Mouse (Mus musculus) myocyte (in vitro differentiated cells): ENCODE results near the gene Cdh11. TPM values are rescaled to one million over a fixed set of nuclear protein-coding genes. Genes with fewer than 3 reads are reported as not detected.
"Not testable (repeated sequence)": the region's sequence is repeated elsewhere in the genome, so short reads cannot be mapped to it uniquely, and the experiment has no call there.

ENCODE experiments used
- H3K27me3 ChIP-seq: one replicate; pipeline ENCODE4 v1.6.1; 2011; ENCODE audit not compliant: control insufficient read depth, insufficient read depth, insufficient read length
- H3K36me3 ChIP-seq: one replicate; pipeline ENCODE4 v1.6.1; 2011; ENCODE audit not compliant: control insufficient read depth, insufficient read depth
- H3K4me2 ChIP-seq: one replicate; pipeline ENCODE4 v1.6.1; 2011; ENCODE audit warnings: low read depth, control low read depth
- H3K4me3 ChIP-seq: one replicate; pipeline ENCODE4 v1.5.1; 2011; ENCODE audit warnings: mild to moderate bottlenecking, control low read depth, moderate library complexity
- H3K79me2 ChIP-seq: one replicate; pipeline ENCODE4 v1.6.1; 2011; ENCODE audit not compliant: control insufficient read depth, insufficient read depth
- H3ac ChIP-seq: one replicate; pipeline ENCODE4 v1.6.1; 2011; ENCODE audit not compliant: control insufficient read depth, insufficient read length
- CEBPB ChIP-seq: IDR thresholded peaks from 2 replicates; pipeline ENCODE4 v1.6.1; 2011; ENCODE audit warnings: mild to moderate bottlenecking, moderate library complexity; ENCODE audit not compliant: poor library complexity, insufficient read depth, severe bottlenecking
- E2F4 ChIP-seq: IDR thresholded peaks from one replicate; pipeline ENCODE4 v1.6.1; 2011; ENCODE audit warnings: mild to moderate bottlenecking, control low read depth, moderate library complexity; ENCODE audit not compliant: insufficient read depth
- MAX ChIP-seq: IDR thresholded peaks from one replicate; pipeline ENCODE4 v1.6.1; 2011; ENCODE audit warnings: low read depth, mild to moderate bottlenecking, control low read depth
- MYOD1 ChIP-seq, 3 experiments: IDR thresholded peaks; one replicate each; pipeline ENCODE4 v1.6.1; 2011; ENCODE audit warnings: control low read depth in 2 of 3, low read depth in 2 of 3, mild to moderate bottlenecking in 2 of 3, moderate library complexity in 1 of 3; ENCODE audit not compliant: insufficient read length in 2 of 3, control insufficient read depth in 1 of 3
- MYOG ChIP-seq, 3 experiments: IDR thresholded peaks; one replicate each; pipeline ENCODE4 v1.6.1; 2011; ENCODE audit warnings: control low read depth in 2 of 3, low read depth in 2 of 3, mild to moderate bottlenecking in 2 of 3; ENCODE audit not compliant: insufficient read length in 2 of 3, control insufficient read depth in 1 of 3, insufficient read depth in 1 of 3
- POLR2A ChIP-seq: IDR thresholded peaks from one replicate; pipeline ENCODE4 v1.6.1; 2011; ENCODE audit warnings: low read depth, mild to moderate bottlenecking, control low read depth, moderate library complexity; ENCODE audit not compliant: insufficient read length
- POLR2AphosphoS2 ChIP-seq: IDR thresholded peaks from one replicate; pipeline ENCODE4 v1.6.1; 2011; ENCODE audit warnings: low read depth, control low read depth; ENCODE audit not compliant: insufficient read length
- REST ChIP-seq: IDR thresholded peaks from one replicate; pipeline ENCODE4 v1.6.1; 2011; ENCODE audit warnings: mild to moderate bottlenecking, control low read depth, moderate library complexity; ENCODE audit not compliant: insufficient read depth, insufficient read length
- SRF ChIP-seq: IDR thresholded peaks from one replicate; pipeline ENCODE4 v1.6.1; 2011; ENCODE audit warnings: low read depth; ENCODE audit not compliant: control insufficient read depth, insufficient read length
- TCF12 ChIP-seq: IDR thresholded peaks from one replicate; pipeline ENCODE4 v1.6.1; 2011; ENCODE audit warnings: mild to moderate bottlenecking, control low read depth; ENCODE audit not compliant: poor library complexity, insufficient read depth, severe bottlenecking
- TCF3 ChIP-seq: IDR thresholded peaks from one replicate; pipeline ENCODE4 v1.6.1; 2011; ENCODE audit warnings: low read depth, control low read depth; ENCODE audit not compliant: insufficient read length
- USF1 ChIP-seq: IDR thresholded peaks from one replicate; pipeline ENCODE4 v1.6.1; 2011; ENCODE audit warnings: low read depth, mild to moderate bottlenecking, control low read depth, moderate library complexity
- polyA plus RNA-seq: library from polyadenylated mRNA; unstranded; fragments of >200 nt; fragmentation: generic; extraction: Trizol; gene quantifications from one replicate; pipeline ENCODE4 v1.2.1, GENCODE M21; 2012; ENCODE audit warnings: missing spikeins

Gene Cdh11
- polyA plus RNA-seq, 1 experiment: 6.1 TPM

DNA sequence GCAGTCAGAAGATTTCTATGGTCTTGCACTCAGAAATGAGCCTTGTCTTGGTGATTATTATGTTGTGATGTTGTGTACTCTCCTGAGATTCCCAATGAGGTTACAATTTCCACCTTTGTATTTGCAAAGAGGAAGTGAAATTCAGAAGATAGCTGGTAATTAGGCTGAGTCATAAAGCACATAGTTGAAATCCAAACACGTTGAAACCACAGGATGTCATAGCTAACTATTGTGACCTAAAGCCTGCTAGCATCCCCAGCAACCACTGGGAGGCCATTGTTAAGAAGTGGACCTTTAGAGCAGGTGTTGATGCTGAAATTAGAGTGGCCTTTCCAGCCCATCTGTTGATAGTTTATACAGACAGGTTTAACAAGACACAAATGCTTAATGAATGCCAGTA lies 85.2 kb downstream of the Cdh11 start:
- no peak overlapping the region for H3K4me2 ChIP-seq
- no peaks in the 10 kb centered on the region for H3K79me2 ChIP-seq
- TF ChIP-seq CEBPB (no peak), TCF12 (no peak)
- no peak overlapping the region for H3K4me3 ChIP-seq
- H3K36me3 ChIP-seq: no peaks in the 10 kb centered on the region
- no peak overlapping the region for H3ac ChIP-seq
- H3K27me3 ChIP-seq: no peaks in the 10 kb centered on the region

DNA sequence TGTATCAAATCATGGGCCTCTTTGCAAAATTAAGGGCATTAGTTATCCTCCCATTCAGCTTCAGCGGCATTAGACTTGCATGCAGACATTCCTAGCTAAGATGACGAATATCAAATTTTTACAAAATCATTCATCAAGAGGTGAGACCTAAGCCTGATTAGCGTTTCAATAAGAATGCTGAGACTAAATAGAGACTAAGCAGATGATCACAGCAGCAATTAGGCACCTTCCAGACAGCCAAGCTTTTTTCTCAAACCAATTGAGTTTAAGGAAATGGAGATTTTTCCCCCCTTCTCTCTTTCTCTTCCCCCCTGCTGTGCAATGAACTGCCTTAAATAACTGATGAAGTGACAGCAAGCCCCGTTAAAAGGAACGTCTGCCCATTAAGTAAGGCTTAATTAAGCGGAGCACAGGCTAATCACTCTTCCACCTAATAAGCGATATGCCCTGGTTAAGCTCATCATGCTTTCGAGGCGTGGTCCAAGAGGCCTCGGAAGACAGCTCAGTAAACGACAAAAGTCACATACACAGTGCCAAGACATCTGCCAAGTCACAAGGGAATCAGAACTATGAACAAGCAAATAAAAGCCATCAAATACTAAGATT lies 87.1 kb downstream of the Cdh11 start:
- no peaks in the 10 kb centered on the region for H3K27me3 ChIP-seq
- no peaks in the 10 kb centered on the region for H3K79me2 ChIP-seq
- H3ac ChIP-seq: no peak overlapping the region
- H3K36me3 ChIP-seq: no peaks in the 10 kb centered on the region
- H3K4me2 ChIP-seq: no peak overlapping the region
- TF ChIP-seq TCF12 (no peak), MYOD1 (IDR thresholded peaks at IDR 0.05; ENCODE audit: control insufficient read depth in 1 of 3, insufficient read length in 2 of 3, low read depth in 2 of 3) (no peak), CEBPB (no peak), POLR2AphosphoS2 (no peak), USF1 (no peak), E2F4 (no peak), REST (no peak), POLR2A (no peak), MYOG (IDR thresholded peaks at IDR 0.05; ENCODE audit: control insufficient read depth in 1 of 3, insufficient read depth in 1 of 3, insufficient read length in 2 of 3, low read depth in 2 of 3) (no peak), MAX (no peak), SRF (no peak), TCF3 (no peak)
- no peak overlapping the region for H3K4me3 ChIP-seq

DNA sequence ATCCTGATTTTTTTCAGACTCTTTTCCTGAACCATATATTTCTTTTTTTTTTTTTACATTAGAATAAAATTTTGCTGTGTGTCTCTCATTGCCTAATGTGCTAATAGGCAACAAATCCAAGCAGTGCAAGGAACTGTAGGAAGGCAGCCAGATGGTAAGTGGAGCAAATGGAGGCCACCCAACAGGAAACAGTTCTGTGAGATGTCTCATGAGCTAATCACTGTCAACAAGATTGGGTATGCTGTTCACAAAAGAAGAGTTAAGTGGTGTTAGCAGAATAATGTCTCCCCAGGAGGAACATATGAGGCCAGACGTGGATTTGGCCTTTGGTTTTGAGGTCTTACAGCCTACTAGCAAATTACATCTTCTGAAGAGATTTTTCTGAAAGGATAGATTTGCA lies 92.0 kb downstream of the Cdh11 start:
- Histone ChIP-seq H3K36me3 (no peaks in the 10 kb centered on the region), H3K4me3 (no peak overlapping the region), H3ac (no peak overlapping the region), H3K27me3 (no peaks in the 10 kb centered on the region), H3K79me2 (no peaks in the 10 kb centered on the region), H3K4me2 (no peak overlapping the region)
- no peak for TF ChIP-seq MAX
- no peak for TF ChIP-seq REST
- no peak for TF ChIP-seq MYOG (IDR thresholded peaks at IDR 0.05; ENCODE audit: control insufficient read depth in 1 of 3, insufficient read depth in 1 of 3, insufficient read length in 2 of 3, low read depth in 2 of 3)
- no peak for TF ChIP-seq TCF12
- no peak for TF ChIP-seq E2F4
- TF ChIP-seq MYOD1 (IDR thresholded peaks at IDR 0.05; ENCODE audit: control insufficient read depth in 1 of 3, insufficient read length in 2 of 3, low read depth in 2 of 3): no peak
- no peak for TF ChIP-seq POLR2A
- no peak for TF ChIP-seq TCF3
- TF ChIP-seq USF1: no peak
- no peak for TF ChIP-seq CEBPB
- no peak for TF ChIP-seq POLR2AphosphoS2
- TF ChIP-seq SRF: no peak

DNA sequence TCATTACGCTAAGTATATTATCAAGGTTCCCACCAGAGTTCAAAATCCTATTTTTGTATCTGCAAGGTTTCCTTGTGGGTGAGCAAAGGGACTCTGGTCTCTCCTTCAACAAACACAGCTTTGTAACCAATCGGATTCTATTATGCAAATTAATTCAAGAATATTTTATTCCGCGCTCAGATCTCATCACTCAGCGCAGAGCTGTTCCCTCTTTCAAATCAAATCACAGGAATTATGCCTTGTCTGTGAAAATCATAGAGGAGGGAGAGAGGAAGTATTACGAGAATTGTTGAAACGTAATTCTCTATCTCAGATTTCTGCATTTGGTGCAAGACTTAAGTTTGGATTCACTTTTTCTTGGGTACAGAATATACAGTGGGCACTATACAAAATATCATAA lies 100.0 kb downstream of the Cdh11 start:
- H3K79me2 ChIP-seq, H3K4me3 ChIP-seq, H3K27me3 ChIP-seq, H3ac ChIP-seq, H3K4me2 ChIP-seq, H3K36me3 ChIP-seq: not testable (repeated sequence)

DNA sequence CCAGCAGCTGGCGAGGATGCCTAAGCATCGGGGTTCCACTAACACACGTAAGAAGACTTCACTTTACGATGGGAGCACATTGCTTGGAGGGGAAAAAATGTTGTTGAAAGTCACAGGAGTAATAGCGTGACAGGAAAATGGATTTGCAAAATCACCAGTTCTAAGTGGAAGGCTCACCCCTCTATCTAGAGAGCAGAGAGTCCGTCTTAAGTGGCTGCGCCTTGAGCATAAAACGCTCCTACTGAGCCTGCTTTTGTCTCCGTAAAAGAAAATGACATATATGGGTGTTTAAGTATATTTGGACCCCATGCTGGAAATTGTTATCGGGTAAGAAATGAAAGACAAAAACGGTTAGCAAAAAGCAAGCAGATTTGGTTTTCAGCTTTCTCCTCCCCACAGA lies 100.4 kb downstream of the Cdh11 start:
- H3K79me2 ChIP-seq: no peaks in the 10 kb centered on the region
- no peak for TF ChIP-seq SRF
- TF ChIP-seq POLR2A: no peak
- no peak for TF ChIP-seq MYOD1 (IDR thresholded peaks at IDR 0.05; ENCODE audit: control insufficient read depth in 1 of 3, insufficient read length in 2 of 3, low read depth in 2 of 3)
- no peak for TF ChIP-seq CEBPB
- no peak for TF ChIP-seq POLR2AphosphoS2
- TF ChIP-seq REST: no peak
- no peak for TF ChIP-seq TCF12
- no peak for TF ChIP-seq TCF3
- H3K4me3 ChIP-seq: no peak overlapping the region
- H3K36me3 ChIP-seq: no peaks in the 10 kb centered on the region
- H3ac ChIP-seq: no peak overlapping the region
- no peaks in the 10 kb centered on the region for H3K27me3 ChIP-seq
- no peak overlapping the region for H3K4me2 ChIP-seq

DNA sequence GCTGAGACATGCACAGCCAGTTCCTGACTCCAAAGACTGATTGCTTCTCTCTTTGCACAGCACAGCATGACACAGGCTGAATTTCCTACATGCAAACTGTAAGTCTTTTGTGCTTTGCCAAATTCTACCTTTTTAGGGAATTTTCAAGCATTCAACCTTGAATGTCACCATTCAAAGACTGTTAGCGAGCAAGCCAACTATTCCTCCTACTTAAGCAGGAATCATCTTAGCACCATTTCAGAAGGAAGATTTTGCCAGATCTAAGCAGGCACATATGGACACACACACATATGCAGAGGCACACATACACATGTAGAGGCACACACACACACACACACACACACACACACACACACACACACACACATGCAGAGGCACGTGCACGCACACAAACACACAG lies 108.3 kb downstream of the Cdh11 start:
- H3ac ChIP-seq: no peak overlapping the region
- no peaks in the 10 kb centered on the region for H3K27me3 ChIP-seq
- TF ChIP-seq POLR2A (no peak), MAX (no peak), REST (no peak), USF1 (no peak), MYOD1 (IDR thresholded peaks at IDR 0.05; ENCODE audit: control insufficient read depth in 1 of 3, insufficient read length in 2 of 3, low read depth in 2 of 3) (no peak), POLR2AphosphoS2 (no peak), E2F4 (no peak), SRF (no peak), CEBPB (no peak), TCF12 (no peak), MYOG (IDR thresholded peaks at IDR 0.05; ENCODE audit: control insufficient read depth in 1 of 3, insufficient read depth in 1 of 3, insufficient read length in 2 of 3, low read depth in 2 of 3) (no peak), TCF3 (no peak)
- H3K79me2 ChIP-seq: no peaks in the 10 kb centered on the region
- no peak overlapping the region for H3K4me2 ChIP-seq
- H3K36me3 ChIP-seq: no peaks in the 10 kb centered on the region
- H3K4me3 ChIP-seq: no peak overlapping the region

DNA sequence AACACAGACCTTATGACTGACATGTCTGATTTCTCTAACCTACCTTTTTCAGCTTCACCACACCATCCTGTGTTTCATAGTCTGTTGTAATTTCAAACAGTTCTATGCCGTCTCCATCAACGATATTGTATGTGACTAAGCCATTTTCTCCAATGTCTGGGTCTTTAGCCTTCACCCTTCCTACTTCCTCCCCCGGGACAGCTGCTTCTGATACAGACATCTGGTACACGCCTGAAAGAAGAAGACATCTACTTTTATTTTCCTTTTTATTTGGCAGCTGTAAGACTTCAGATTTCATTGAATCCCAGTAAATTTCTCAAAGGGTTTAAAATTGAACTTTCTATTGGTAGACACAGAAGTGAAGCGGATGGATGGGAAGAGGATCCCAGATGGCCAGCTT lies 120.9 kb downstream of the Cdh11 start:
- not testable (repeated sequence) for H3K4me3 ChIP-seq, H3K27me3 ChIP-seq, H3K4me2 ChIP-seq, H3K79me2 ChIP-seq, H3ac ChIP-seq, H3K36me3 ChIP-seq
